Mouse (Mus musculus) liver, embryonic 12.5 days (tissue): ENCODE results near the gene Fbxo9. TPM values are rescaled to one million over a fixed set of nuclear protein-coding genes. Genes with fewer than 3 reads are reported as not detected.

Experiments
- ATAC-seq: fragments of 200-750 bp; cut with Nextera tagmentation; 2 replicates; pipeline ENCODE4 v1.8.0; 2017; ENCODE audit warnings: moderate number of reproducible peaks, mild to moderate bottlenecking, moderate library complexity
- H3K27ac ChIP-seq: fragments of 300-500 bp; sonication (generic); 2 replicates; pipeline ENCODE4 v1.5.1; 2016; ENCODE audit warnings: mild to moderate bottlenecking
- H3K27me3 ChIP-seq: fragments of 300-500 bp; sonication (generic); replicated peaks from 2 replicates; pipeline ENCODE4 v1.6.1; 2016; ENCODE audit warnings: mild to moderate bottlenecking, moderate library complexity
- H3K36me3 ChIP-seq: fragments of 300-500 bp; sonication (generic); 2 replicates; pipeline ENCODE4 v1.6.1; 2016; ENCODE audit warnings: mild to moderate bottlenecking, moderate library complexity
- H3K4me1 ChIP-seq: fragments of 300-500 bp; sonication (generic); 2 replicates; pipeline ENCODE4 v1.6.1; 2016
- H3K4me2 ChIP-seq: fragments of 300-500 bp; sonication (generic); 2 replicates; pipeline ENCODE4 v1.6.1; 2016; ENCODE audit warnings: mild to moderate bottlenecking, moderate library complexity
- H3K4me3 ChIP-seq: fragments of 300-500 bp; sonication (generic); 2 replicates; pipeline ENCODE4 v1.5.1; 2016; ENCODE audit warnings: mild to moderate bottlenecking, moderate library complexity
- H3K9ac ChIP-seq: fragments of 300-500 bp; sonication (generic); 2 replicates; pipeline ENCODE4 v1.6.1; 2016; ENCODE audit warnings: mild to moderate bottlenecking, moderate library complexity
- H3K9me3 ChIP-seq: fragments of 300-500 bp; sonication (generic); replicated peaks from 2 replicates; pipeline ENCODE4 v1.6.1; 2016; ENCODE audit warnings: mild to moderate bottlenecking, moderate library complexity
- WGBS: fragments of 180-500 bp; shearing (Covaris S2); methylation state at CpG from one replicate; pipeline ENCODE4 v1.1.7; 2016; ENCODE audit not compliant: insufficient replicate concordance; 5-methylcytosine and 5-hydroxymethylcytosine counted together
- polyA plus RNA-seq: library from polyadenylated mRNA; unstranded; fragments of >200 nt; fragmentation: Nextera tagmentation; extraction: Ambion mirVana; gene quantifications from 2 replicates; pipeline ENCODE4 v1.2.1, GENCODE M21; 2016

Gene Fbxo9
- polyA plus RNA-seq, 1 experiment from 2014 or later, result 74.8 TPM

DNA sequence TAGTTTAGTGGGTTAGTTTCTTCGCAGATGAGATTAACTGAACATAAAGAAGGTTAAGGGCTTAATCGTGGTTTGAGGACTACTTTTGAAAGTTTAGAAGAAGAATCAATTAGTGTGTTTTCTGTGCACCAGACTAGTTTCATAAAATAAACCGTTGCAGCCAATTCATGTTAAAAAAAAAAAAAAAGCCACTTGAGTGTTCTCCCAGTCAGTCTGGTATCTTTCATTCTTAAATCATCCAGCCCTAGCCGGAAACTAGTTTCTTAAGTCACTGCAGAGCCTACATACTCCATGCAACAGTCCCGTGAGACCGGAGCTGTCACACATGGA lies 1.3 kb downstream of the Fbxo9 start:
- peaks cover 59% of the 10 kb centered on the region for H3K4me1 ChIP-seq

DNA sequence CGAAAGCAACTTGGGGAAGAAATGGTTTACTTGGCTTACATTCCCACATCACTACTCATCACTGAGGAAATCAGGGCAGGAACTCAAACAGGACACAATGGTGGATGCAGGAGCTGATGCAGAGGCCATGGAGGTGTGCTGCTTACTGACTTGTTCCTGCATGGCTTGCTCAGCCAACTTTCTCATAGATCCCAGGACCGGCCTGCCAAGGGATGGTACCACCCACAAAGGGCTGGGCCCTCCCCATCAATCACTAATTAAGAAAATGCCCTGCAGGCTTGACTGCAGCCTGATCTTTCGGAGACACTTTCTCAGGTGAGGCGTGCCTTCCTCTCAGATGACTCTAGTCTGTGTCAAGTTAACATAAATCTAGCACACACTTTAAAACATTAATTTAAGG lies 2.0 kb downstream of the Fbxo9 start:
- no peak for ATAC-seq
- 64% methylated on average over 4 of the region's 4 CpGs for WGBS
- Histone ChIP-seq H3K36me3 (peaks cover 33% of the 10 kb centered on the region), H3K9ac (peak overlapping the region; percentile 99), H3K4me3 (peak overlapping the region; percentile 97), H3K27me3 (no peaks in the 10 kb centered on the region), H3K4me1 (peaks cover 63% of the 10 kb centered on the region), H3K9me3 (no peaks in the 10 kb centered on the region), H3K27ac (peak overlapping the region; percentile 99), H3K4me2 (peak overlapping the region; percentile 90)

More for the DNA sequence above, 1.3 kb downstream of the Fbxo9 start:
- peak overlapping the region; percentile 99 for H3K9ac ChIP-seq
- ATAC-seq, result 0 out of 2 replicates have a peak, but pooled peaks have one; percentile 6
- 14% methylated on average over 6 of the region's 6 CpGs for WGBS
- H3K9me3 ChIP-seq, result no peaks in the 10 kb centered on the region
- H3K36me3 ChIP-seq, result peaks cover 28% of the 10 kb centered on the region
- H3K27me3 ChIP-seq, result no peaks in the 10 kb centered on the region
- H3K4me2 ChIP-seq, result peak overlapping the region; percentile 90
- peak overlapping the region; percentile 97 for H3K4me3 ChIP-seq
- peak overlapping the region; percentile 99 for H3K27ac ChIP-seq

DNA sequence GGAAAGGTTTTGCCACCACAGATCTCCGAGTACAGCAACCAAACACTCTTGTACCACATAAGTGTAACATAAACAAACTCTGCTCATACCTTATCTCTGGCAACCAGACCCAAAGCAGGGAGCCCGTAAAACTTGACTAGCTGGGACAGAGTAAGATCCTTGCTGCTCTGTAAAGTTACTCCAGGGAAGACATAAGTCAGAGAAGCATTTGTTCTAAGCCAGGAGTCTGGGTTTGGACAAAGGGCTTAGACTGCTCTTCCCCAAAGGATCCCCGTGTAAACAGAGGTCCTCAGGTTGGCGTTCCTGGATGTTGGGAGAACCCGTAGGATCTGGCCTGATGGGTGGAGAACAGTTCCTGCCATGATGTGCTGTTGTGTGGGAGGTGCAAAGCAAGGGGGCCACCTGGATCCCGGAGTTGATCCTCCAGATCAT lies 3.3 kb downstream of the Fbxo9 start:
- Histone ChIP-seq H3K27ac (peak overlapping the region; percentile 99), H3K4me1 (peaks cover 72% of the 10 kb centered on the region), H3K36me3 (peaks cover 46% of the 10 kb centered on the region), H3K27me3 (no peaks in the 10 kb centered on the region), H3K4me2 (peak overlapping the region; percentile 90), H3K9ac (peak overlapping the region; percentile 99), H3K9me3 (no peaks in the 10 kb centered on the region), H3K4me3 (peak overlapping the region; percentile 97)
- 17% methylated on average over 6 of the region's 6 CpGs for WGBS
- ATAC-seq, result peak; percentile 82

DNA sequence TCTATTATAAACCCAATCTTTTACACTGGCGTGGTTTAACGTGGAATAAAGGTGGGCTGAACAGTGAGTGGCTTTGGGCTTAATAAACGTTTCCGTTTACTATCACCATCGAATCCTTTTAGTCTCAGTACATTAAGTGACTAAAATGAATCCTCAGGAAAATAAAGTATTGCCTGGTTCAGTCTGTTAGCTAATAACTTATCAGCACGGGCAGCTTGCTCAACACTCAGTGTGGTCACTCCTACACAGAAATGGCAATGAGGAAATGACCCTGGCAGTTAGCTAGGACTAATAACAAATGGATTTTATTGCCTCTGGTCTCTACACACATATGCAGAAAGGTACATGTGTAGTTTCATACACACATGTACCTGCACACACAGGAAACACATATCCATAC lies 3.9 kb downstream of the Fbxo9 start:
- H3K4me2 ChIP-seq, result peak overlapping the region; percentile 90
- whole genome bisulfite sequencing, result 27% methylated on average over 6 of the region's 6 CpGs
- no peaks in the 10 kb centered on the region for H3K27me3 ChIP-seq
- peak overlapping the region; percentile 99 for H3K9ac ChIP-seq
- H3K36me3 ChIP-seq, result peaks cover 51% of the 10 kb centered on the region
- peak overlapping the region; percentile 99 for H3K27ac ChIP-seq
- H3K4me3 ChIP-seq, result peak overlapping the region; percentile 97
- no peaks in the 10 kb centered on the region for H3K9me3 ChIP-seq
- peak; percentile 30; the same call in 1 of the 2 replicates for ATAC-seq
- H3K4me1 ChIP-seq, result peaks cover 68% of the 10 kb centered on the region

DNA sequence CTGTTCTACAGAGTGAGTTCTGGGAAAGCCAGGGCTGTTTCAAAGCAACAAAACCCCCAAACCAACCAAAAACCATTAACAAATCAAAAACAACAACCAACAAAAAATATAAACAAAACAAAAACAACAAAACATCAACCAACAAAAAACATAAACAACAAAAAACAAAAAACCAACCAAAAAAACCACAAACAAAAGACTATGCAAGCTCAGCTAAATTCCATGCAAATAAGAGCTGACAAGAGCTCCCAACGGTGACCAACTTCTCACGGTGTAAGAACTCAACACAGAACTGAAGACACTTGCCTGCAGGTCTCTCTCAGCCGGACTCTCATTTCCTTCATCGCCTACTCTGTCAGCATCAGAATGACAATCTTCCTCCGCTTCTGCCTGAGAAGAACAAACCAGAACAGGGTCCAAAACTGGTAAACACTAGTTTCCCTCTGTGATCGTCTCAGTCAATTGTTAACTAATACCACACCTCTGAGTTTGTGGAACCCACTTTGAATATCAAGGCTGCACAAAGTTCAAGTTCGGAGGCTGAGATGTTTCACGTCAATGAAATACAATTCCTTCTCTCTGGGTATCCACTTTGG lies 4.8 kb downstream of the Fbxo9 start:
- H3K27me3 ChIP-seq, result no peaks in the 10 kb centered on the region
- WGBS, result 79% methylated on average over 8 of the region's 8 CpGs
- H3K4me1 ChIP-seq, result peaks cover 60% of the 10 kb centered on the region
- H3K4me2 ChIP-seq, result peak overlapping the region; percentile 90
- peak overlapping the region; percentile 97 for H3K4me3 ChIP-seq
- peak overlapping the region; percentile 99; the same call in 1 of the 2 replicates for H3K9ac ChIP-seq
- ATAC-seq, result no peak
- peak overlapping the region; percentile 99 for H3K27ac ChIP-seq
- H3K36me3 ChIP-seq, result peaks cover 60% of the 10 kb centered on the region
- H3K9me3 ChIP-seq, result no peaks in the 10 kb centered on the region

DNA sequence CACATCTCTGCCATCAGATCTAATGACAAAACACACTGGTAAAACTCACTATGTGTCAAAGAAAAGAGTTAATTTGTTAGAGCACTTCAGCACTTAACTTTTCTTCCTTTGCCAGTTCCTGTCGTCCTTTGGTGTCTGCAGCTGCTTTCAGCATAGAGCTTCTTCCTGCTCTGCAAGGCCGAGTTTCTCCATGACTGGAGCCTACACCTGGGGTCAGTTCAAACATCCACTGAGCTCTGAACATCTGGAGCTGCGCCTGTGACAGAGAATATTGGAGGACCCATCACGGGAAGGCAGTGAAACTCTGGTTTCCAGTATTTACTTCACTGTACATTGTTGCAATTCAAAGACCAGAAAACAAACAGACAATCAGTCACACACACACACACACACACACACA lies 7.4 kb downstream of the Fbxo9 start:
- Histone ChIP-seq H3K9me3 (peaks cover 12% of the 10 kb centered on the region), H3K9ac (peak overlapping the region; percentile 7; the same call in 1 of the 2 replicates), H3K4me2 (no peak overlapping the region), H3K27me3 (no peaks in the 10 kb centered on the region), H3K36me3 (peaks cover 82% of the 10 kb centered on the region), H3K27ac (peak overlapping the region; percentile 62), H3K4me3 (no peak overlapping the region), H3K4me1 (peaks cover 50% of the 10 kb centered on the region)
- WGBS, result 46% methylated on average over 4 of the region's 4 CpGs
- ATAC-seq, result no peak

DNA sequence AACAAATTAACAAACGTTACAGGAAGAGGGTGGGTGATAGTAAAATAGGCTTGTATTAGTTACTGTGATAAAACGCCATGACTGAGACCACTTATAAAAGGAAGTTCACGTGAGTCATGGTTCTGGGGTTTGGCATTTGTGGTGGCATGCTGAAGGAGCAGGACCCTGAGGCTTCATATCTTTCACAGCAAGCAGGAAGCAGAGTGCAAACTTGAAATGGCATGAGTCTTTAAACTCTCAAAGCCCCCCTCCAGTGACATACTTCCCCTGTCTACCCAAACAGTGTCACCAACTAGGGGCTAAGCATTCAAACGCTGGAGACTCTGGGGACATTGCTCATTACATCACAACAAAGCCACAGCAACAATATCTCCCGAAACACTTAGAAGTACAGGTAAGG lies 7.9 kb downstream of the Fbxo9 start:
- H3K4me2 ChIP-seq, result no peak overlapping the region
- no peaks in the 10 kb centered on the region for H3K27me3 ChIP-seq
- H3K36me3 ChIP-seq, result peaks cover 84% of the 10 kb centered on the region
- no peak overlapping the region for H3K4me3 ChIP-seq
- WGBS, result 34% methylated on average over 5 of the region's 5 CpGs
- ATAC-seq, result no peak
- H3K9ac ChIP-seq, result no peak overlapping the region
- H3K4me1 ChIP-seq, result peaks cover 46% of the 10 kb centered on the region
- peak overlapping the region; percentile 62; the same call in 1 of the 2 replicates for H3K27ac ChIP-seq
- peaks cover 13% of the 10 kb centered on the region for H3K9me3 ChIP-seq

DNA sequence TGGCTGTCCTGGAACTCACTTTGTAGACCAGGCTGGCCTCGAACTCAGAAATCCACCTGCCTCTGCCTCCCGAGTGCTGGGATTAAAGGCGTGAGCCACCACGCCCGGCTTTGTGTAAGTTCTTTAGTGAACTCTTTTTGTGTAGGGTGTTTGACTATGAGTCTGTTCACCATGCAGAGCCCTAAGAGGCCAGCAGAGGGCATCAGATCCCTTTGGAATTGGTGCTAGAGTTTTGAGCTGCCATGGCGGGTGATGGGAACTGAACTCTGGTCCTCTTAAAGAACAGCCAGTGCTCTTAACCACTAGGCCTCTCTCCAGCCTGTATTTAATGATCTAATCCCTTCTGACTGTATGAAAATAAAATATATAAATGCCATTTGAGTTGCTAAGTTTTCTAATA lies 12.5 kb downstream of the Fbxo9 start:
- 93% methylated on average over 6 of the region's 6 CpGs for WGBS
- H3K9ac ChIP-seq, result no peak overlapping the region
- H3K36me3 ChIP-seq, result peaks cover 99% of the 10 kb centered on the region
- no peak for ATAC-seq
- peaks cover 6% of the 10 kb centered on the region; the same call in 1 of the 2 replicates for H3K4me1 ChIP-seq
- H3K9me3 ChIP-seq, result peaks cover 13% of the 10 kb centered on the region
- H3K27me3 ChIP-seq, result no peaks in the 10 kb centered on the region
- no peak overlapping the region for H3K4me3 ChIP-seq
- no peak overlapping the region for H3K4me2 ChIP-seq
- H3K27ac ChIP-seq, result no peak overlapping the region

DNA sequence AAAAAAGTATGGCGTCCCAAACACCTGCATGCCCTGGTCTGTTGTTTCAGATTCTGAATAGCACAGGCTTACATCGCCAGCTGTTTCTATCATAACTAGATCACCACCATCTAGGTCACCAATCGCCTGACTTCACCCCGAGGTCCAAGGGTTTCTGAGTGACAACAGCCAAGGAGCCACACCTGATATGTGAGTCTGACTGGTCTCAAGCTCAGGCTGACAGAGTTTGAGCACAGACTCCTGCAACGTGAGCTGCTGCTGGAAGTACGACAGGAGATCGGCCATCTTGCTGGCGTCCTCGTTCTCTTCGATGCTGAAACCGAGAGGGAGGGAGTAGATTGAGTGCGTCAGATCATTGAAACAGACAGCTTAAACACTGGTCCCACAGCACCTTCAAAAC lies 13.2 kb downstream of the Fbxo9 start:
- H3K9ac ChIP-seq, result no peak overlapping the region
- no peaks in the 10 kb centered on the region for H3K27me3 ChIP-seq
- H3K36me3 ChIP-seq, result peaks cover 99% of the 10 kb centered on the region
- no peak for ATAC-seq
- H3K4me2 ChIP-seq, result no peak overlapping the region
- 92% methylated on average over 12 of the region's 12 CpGs for WGBS
- peaks cover 13% of the 10 kb centered on the region for H3K9me3 ChIP-seq
- H3K4me3 ChIP-seq, result no peak overlapping the region
- H3K27ac ChIP-seq, result no peak overlapping the region
- peaks cover 5% of the 10 kb centered on the region; the same call in 1 of the 2 replicates for H3K4me1 ChIP-seq

DNA sequence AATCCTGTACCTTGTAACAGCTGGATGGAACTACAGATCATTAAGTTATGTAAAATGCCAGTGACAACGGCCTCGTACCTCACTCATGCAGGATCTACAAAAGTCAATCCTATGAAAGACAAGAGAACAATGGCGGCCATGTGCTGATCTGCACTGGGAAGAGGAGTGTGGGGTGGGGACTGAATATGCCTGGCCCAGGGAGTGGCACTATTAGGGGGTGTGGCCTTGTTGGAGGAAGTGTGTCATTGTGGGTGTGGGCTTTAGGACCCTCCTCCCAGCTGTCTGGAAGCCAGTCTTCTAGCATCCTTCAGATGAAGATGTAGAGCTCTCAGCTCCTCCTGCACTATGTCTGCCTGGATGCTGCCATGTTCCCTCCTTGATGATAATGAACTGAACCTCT lies 18.3 kb downstream of the Fbxo9 start:
- Histone ChIP-seq H3K4me2 (no peak overlapping the region), H3K27me3 (no peaks in the 10 kb centered on the region), H3K4me1 (peaks cover 5% of the 10 kb centered on the region; the same call in 1 of the 2 replicates), H3K36me3 (peaks cover 99% of the 10 kb centered on the region), H3K9me3 (no peaks in the 10 kb centered on the region), H3K4me3 (no peak overlapping the region), H3K9ac (no peak overlapping the region), H3K27ac (no peak overlapping the region)
- peak; percentile 28; the same call in 1 of the 2 replicates for ATAC-seq
- WGBS, result 93% methylated on average over 3 of the region's 3 CpGs

DNA sequence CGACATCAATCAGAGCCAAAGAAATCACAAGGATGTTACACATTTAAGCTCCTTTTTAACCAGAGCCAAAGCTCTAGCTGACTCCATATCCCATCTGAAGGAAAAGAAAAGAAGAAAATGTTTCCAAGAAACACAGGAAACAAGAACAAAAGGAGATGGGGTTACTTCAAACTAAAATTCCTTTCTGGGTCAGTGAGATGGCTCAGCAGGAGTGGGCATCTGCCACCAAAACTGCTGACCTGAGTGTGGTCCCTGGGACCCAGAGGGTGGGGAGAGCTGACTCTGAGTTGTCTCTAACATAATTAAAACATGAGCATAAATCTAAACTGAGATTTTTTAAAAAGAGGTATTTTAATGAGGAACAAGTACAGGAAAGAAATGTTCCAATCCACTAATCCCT lies 19.0 kb downstream of the Fbxo9 start:
- H3K4me1 ChIP-seq, result peaks cover 5% of the 10 kb centered on the region; the same call in 1 of the 2 replicates
- H3K4me2 ChIP-seq, result no peak overlapping the region
- peaks cover 99% of the 10 kb centered on the region for H3K36me3 ChIP-seq
- H3K27me3 ChIP-seq, result no peaks in the 10 kb centered on the region
- ATAC-seq, result no peak
- no peak overlapping the region for H3K9ac ChIP-seq
- no peaks in the 10 kb centered on the region for H3K9me3 ChIP-seq
- WGBS, result 95% methylated on average over 1 of the region's 1 CpGs
- no peak overlapping the region for H3K4me3 ChIP-seq
- no peak overlapping the region for H3K27ac ChIP-seq

DNA sequence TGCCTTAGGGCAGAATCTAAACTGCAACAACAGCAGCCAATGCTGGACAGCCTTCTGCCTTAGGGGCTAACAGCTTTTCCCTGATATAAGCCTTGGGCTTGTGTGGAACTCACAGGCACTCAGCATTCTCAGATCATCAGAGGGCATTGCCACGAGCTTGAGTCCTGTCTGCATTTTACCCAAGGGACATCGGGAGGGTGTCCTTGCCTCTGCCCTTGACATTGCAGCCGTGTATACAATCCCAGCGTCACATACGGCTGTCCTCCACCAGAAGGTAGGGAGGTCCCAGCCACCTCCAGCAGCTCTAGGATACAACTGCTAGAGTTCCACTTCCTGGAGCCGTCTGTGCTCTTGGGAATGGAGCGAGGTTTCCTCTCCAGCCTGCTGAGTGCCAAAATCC lies 19.9 kb downstream of the Fbxo9 start:
- H3K27ac ChIP-seq, result no peak overlapping the region
- H3K4me2 ChIP-seq, result no peak overlapping the region
- no peaks in the 10 kb centered on the region for H3K9me3 ChIP-seq
- no peak overlapping the region for H3K4me3 ChIP-seq
- H3K9ac ChIP-seq, result no peak overlapping the region
- peaks cover 5% of the 10 kb centered on the region; the same call in 1 of the 2 replicates for H3K4me1 ChIP-seq
- ATAC-seq, result no peak
- 81% methylated on average over 7 of the region's 7 CpGs for WGBS
- peaks cover 100% of the 10 kb centered on the region for H3K36me3 ChIP-seq
- no peaks in the 10 kb centered on the region for H3K27me3 ChIP-seq
